Mouse (Mus musculus) brown adipose tissue, adult 24 weeks (tissue): ENCODE data around the gene Olfr657. TPM values are rescaled to one million over a fixed set of nuclear protein-coding genes. Genes with fewer than 3 reads are reported as not detected.

ENCODE experiments used
- polyA plus RNA-seq: library from polyadenylated mRNA; stranded (reverse); fragments of >200 nt; gene quantifications from 2 replicates; pipeline ENCODE4 v1.2.4, GENCODE M21; 2012; ENCODE audit not compliant: missing spikeins, insufficient read depth, insufficient read length

The Olfr657 gene
- polyA plus RNA-seq, 1 experiment, result not detected

Other genes starting within 250 kb of the Olfr657 start
- 0.92 TPM in 1 of 2 replicates, not detected in the other for gene Trim30c, start 224.0 kb upstream of the Olfr657 start, polyA plus RNA-seq
- 4.0 and 5.3 TPM in 2 replicates for gene Trim30a, start 159.6 kb upstream of the Olfr657 start, polyA plus RNA-seq
- 1.5 and 1.9 TPM in 2 replicates for gene Trim30d, start 116.9 kb upstream of the Olfr657 start, polyA plus RNA-seq
- not detected in 2 replicates for gene Olfr651, start 74.7 kb upstream of the Olfr657 start, polyA plus RNA-seq
- not detected in 2 replicates for gene Olfr652, start 63.9 kb upstream of the Olfr657 start, polyA plus RNA-seq
- gene Olfr653, start 47.5 kb upstream of the Olfr657 start, polyA plus RNA-seq, result not detected in 2 replicates
- not detected in 2 replicates for gene Olfr654, start 37.8 kb upstream of the Olfr657 start, polyA plus RNA-seq
- gene Olfr655, start 23.0 kb upstream of the Olfr657 start, polyA plus RNA-seq, result not detected in 2 replicates
- not detected in 2 replicates for gene Olfr656, start 10.8 kb upstream of the Olfr657 start, polyA plus RNA-seq
- not detected in 2 replicates for gene Olfr658, start 22.5 kb downstream of the Olfr657 start, polyA plus RNA-seq
- gene Olfr659, start 42.0 kb downstream of the Olfr657 start, polyA plus RNA-seq, result not detected in 2 replicates
- gene Olfr661, start 61.7 kb downstream of the Olfr657 start, polyA plus RNA-seq, result not detected in 2 replicates
- not detected in 2 replicates for gene Usp17le, start 152.7 kb downstream of the Olfr657 start, polyA plus RNA-seq
- not detected in 2 replicates for gene Usp17lb, start 217.8 kb downstream of the Olfr657 start, polyA plus RNA-seq
- gene Usp17la, start 232.2 kb downstream of the Olfr657 start, polyA plus RNA-seq, result not detected in 2 replicates